Comparison of ENCODE assay signal across 32 mouse cellular contexts in genomic region chr4:135673507-135673906, GRCm38 (mm10). TPM values are rescaled to one million over a fixed set of nuclear protein-coding genes. Genes with fewer than 3 reads are reported as not detected.
DNase-seq lines count a peak whose midpoint lies in the region; ATAC-seq and TF ChIP-seq lines count a peak whose summit lies in the region.
"Had no signal": no experiment of that assay in that cellular context is flagged by ENCODE, and none has a peak within 500 bp of the region (broad histone marks: within the 10 kb centered on the region; RNA-seq: fewer than 3 reads in every experiment).

No protein-coding gene starts in this region.

- TF ChIP-seq RAD21 in MEL (IDR thresholded peaks at IDR 0.05; ENCODE audit: low read depth, low read length), result no peak

- H3K9ac ChIP-seq in midbrain, embryonic 11.5 days (ENCODE audit: low read length), result no peak overlapping the region
- H3K9ac ChIP-seq in midbrain, embryonic 15.5 days, result no peak overlapping the region
- H3K9ac ChIP-seq in MEL (ENCODE audit: control insufficient read depth, low read depth, low read length, poor library complexity, severe bottlenecking), result no peak overlapping the region
- no peak overlapping the region for H3K9ac ChIP-seq in stomach, postnatal 0 days (ENCODE audit: low read length)
- H3K9ac ChIP-seq: embryonic facial prominence, embryonic 12.5 days; embryonic facial prominence, embryonic 15.5 days; forebrain, embryonic 12.5 days; forebrain, embryonic 15.5 days; heart, embryonic 13.5 days; hindbrain, embryonic 12.5 days; hindbrain, embryonic 15.5 days had no signal

- no peaks in the 10 kb centered on the region; the same call in 1 of the 2 replicates for H3K4me1 ChIP-seq in midbrain, embryonic 11.5 days (ENCODE audit: control insufficient read depth, insufficient read depth, low read length)
- H3K4me1 ChIP-seq in midbrain, embryonic 15.5 days, result no peaks in the 10 kb centered on the region
- H3K4me1 ChIP-seq in E14TG2a.4 (replicated peaks; ENCODE audit: low read depth, low read length) (peaks cover 67% of the 10 kb centered on the region), MEL (ENCODE audit: control insufficient read depth in 1 of 2, insufficient read depth in 2 of 2, low read length in 2 of 2) (no peaks in the 10 kb centered on the region)
- H3K4me1 ChIP-seq in stomach, postnatal 0 days (replicated peaks; ENCODE audit: control insufficient read depth, insufficient read depth), result no peaks in the 10 kb centered on the region
- H3K4me1 ChIP-seq: forebrain, embryonic 15.5 days; hindbrain, embryonic 15.5 days had no signal

- WGBS in midbrain, embryonic 11.5 days, result 73% methylated on average over 3 of the region's 3 CpGs
- WGBS in midbrain, embryonic 15.5 days, result 69% methylated on average over 3 of the region's 3 CpGs
- 73% methylated on average over 3 of the region's 3 CpGs for WGBS in stomach, postnatal 0 days

- no peak for TF ChIP-seq CTCF in E14TG2a.4 (conservative IDR thresholded peaks at IDR 0.05; ENCODE audit: low read length)
- TF ChIP-seq CTCF in MEL (IDR thresholded peaks at IDR 0.05 in 2 of 3, conservative IDR thresholded peaks at IDR 0.05 in 1 of 3; ENCODE audit: control insufficient read depth in 1 of 3, insufficient read depth in 1 of 3, low read depth in 2 of 3, low read length in 3 of 3, poor library complexity in 1 of 3, severe bottlenecking in 1 of 3), result no peak
- no peak for TF ChIP-seq CTCF in stomach, postnatal 0 days (IDR thresholded peaks at IDR 0.05; ENCODE audit: low read depth)

- ATAC-seq in midbrain, embryonic 11.5 days (ENCODE audit: low FRiP score), result no peak
- no peak for ATAC-seq in midbrain, embryonic 15.5 days (replicated peaks)
- ATAC-seq in erythroblast, adult 5-6 weeks (replicated peaks; ENCODE audit: low FRiP score, poor library complexity, severe bottlenecking), result peak; percentile 28
- ATAC-seq in stomach, postnatal 0 days (ENCODE audit: low FRiP score, low TSS enrichment), result no peak
- ATAC-seq: forebrain, embryonic 15.5 days; intestine, postnatal 0 days had no signal

- H3K36me3 ChIP-seq in midbrain, embryonic 11.5 days (ENCODE audit: control insufficient read depth, insufficient read depth, low read length), result no peaks in the 10 kb centered on the region
- no peaks in the 10 kb centered on the region for H3K36me3 ChIP-seq in midbrain, embryonic 15.5 days (replicated peaks)
- no peaks in the 10 kb centered on the region for H3K36me3 ChIP-seq in E14TG2a.4 (ENCODE audit: insufficient read depth, low read length)
- no peaks in the 10 kb centered on the region for H3K36me3 ChIP-seq in MEL (ENCODE audit: control insufficient read depth in 1 of 2, insufficient read depth in 2 of 2, low read length in 2 of 2)
- no peaks in the 10 kb centered on the region for H3K36me3 ChIP-seq in stomach, postnatal 0 days (ENCODE audit: control insufficient read depth, insufficient read depth, low read length)
- H3K36me3 ChIP-seq: embryonic facial prominence, embryonic 12.5 days; embryonic facial prominence, embryonic 15.5 days; forebrain, embryonic 12.5 days; forebrain, embryonic 15.5 days; heart, embryonic 10.5 days; heart, embryonic 13.5 days; hindbrain, embryonic 12.5 days; hindbrain, embryonic 15.5 days had no signal

- no peak for TF ChIP-seq POLR2A in MEL (IDR thresholded peaks at IDR 0.05; ENCODE audit: control insufficient read depth in 1 of 2, insufficient read depth in 1 of 2, low read depth in 1 of 2, low read length in 2 of 2, poor library complexity in 1 of 2)

- DNase-seq in midbrain, embryonic 11.5 days (ENCODE audit: low spot score, missing footprints), result peak; percentile 56
- DNase-seq in MEL (ENCODE audit: low read depth, low spot score), result no peak
- no peak for DNase-seq in stomach, postnatal 0 days (ENCODE audit: low spot score)
- no peak for DNase-seq in gastrocnemius, postnatal 4 days (ENCODE audit: low spot score in 2 of 2)
- no peak for DNase-seq in right cerebral cortex, adult 2 months (ENCODE audit: low spot score in 2 of 2)
- DNase-seq: adrenal gland, postnatal 10 days; adrenal gland, postnatal 36 days; cerebellum, adult 11 months; cerebellum, adult 2 months; cerebellum, adult 9-11 months; cerebellum, postnatal 25 days; gastrocnemius, postnatal 25 days; heart, adult 2 months; heart, postnatal 14 days; heart, postnatal 4 days had no signal

- no peak for TF ChIP-seq EP300 in MEL (IDR thresholded peaks at IDR 0.05; ENCODE audit: low read depth in 1 of 2, low read length in 2 of 2)
- TF ChIP-seq EP300 in stomach, postnatal 0 days (optimal IDR thresholded peaks at IDR 0.05), result no peak

- H3K27me3 ChIP-seq in midbrain, embryonic 11.5 days (ENCODE audit: control insufficient read depth, insufficient read depth, low read length), result no peaks in the 10 kb centered on the region
- H3K27me3 ChIP-seq in midbrain, embryonic 15.5 days (replicated peaks), result no peaks in the 10 kb centered on the region
- H3K27me3 ChIP-seq in E14TG2a.4 (ENCODE audit: insufficient read depth, low read length) (peaks cover 4% of the 10 kb centered on the region; the same call in 1 of the 2 replicates), MEL (ENCODE audit: control insufficient read depth in 1 of 2, insufficient read depth in 2 of 2, low read length in 2 of 2) (peaks cover 3% of the 10 kb centered on the region in 2 experiments; a peak in 2 of 4 replicates)
- no peaks in the 10 kb centered on the region for H3K27me3 ChIP-seq in stomach, postnatal 0 days (ENCODE audit: control insufficient read depth, insufficient read depth, low read length)
- H3K27me3 ChIP-seq: embryonic facial prominence, embryonic 12.5 days; embryonic facial prominence, embryonic 15.5 days; forebrain, embryonic 15.5 days; hindbrain, embryonic 12.5 days; hindbrain, embryonic 15.5 days had no signal

- no peak overlapping the region for H3K27ac ChIP-seq in midbrain, embryonic 11.5 days (ENCODE audit: low read depth, low read length)
- no peak overlapping the region for H3K27ac ChIP-seq in midbrain, embryonic 15.5 days
- H3K27ac ChIP-seq in MEL (ENCODE audit: control insufficient read depth, low read depth, low read length), result no peak overlapping the region
- H3K27ac ChIP-seq in stomach, postnatal 0 days (replicated peaks), result no peak overlapping the region
- H3K27ac ChIP-seq: embryonic facial prominence, embryonic 12.5 days; embryonic facial prominence, embryonic 15.5 days; forebrain, embryonic 12.5 days; forebrain, embryonic 15.5 days; heart, adult 2 months; heart, embryonic 13.5 days; hindbrain, embryonic 12.5 days; hindbrain, embryonic 15.5 days had no signal

- H3K79me2 ChIP-seq in MEL (ENCODE audit: control insufficient read depth, insufficient read depth, low read length, poor library complexity), result no peaks in the 10 kb centered on the region

- H3K4me3 ChIP-seq in midbrain, embryonic 11.5 days (ENCODE audit: low read depth, low read length), result no peak overlapping the region
- H3K4me3 ChIP-seq in midbrain, embryonic 15.5 days, result no peak overlapping the region
- peak overlapping the region; percentile 69 for H3K4me3 ChIP-seq in E14TG2a.4 (replicated peaks; ENCODE audit: low read length)
- H3K4me3 ChIP-seq in MEL (ENCODE audit: control insufficient read depth in 1 of 2, insufficient read depth in 1 of 2, low read depth in 2 of 2, low read length in 2 of 2), result no peak overlapping the region
- no peak overlapping the region for H3K4me3 ChIP-seq in stomach, postnatal 0 days (ENCODE audit: low read depth, low read length)
- H3K4me3 ChIP-seq: embryonic facial prominence, embryonic 12.5 days; embryonic facial prominence, embryonic 15.5 days; erythroblast, embryonic 14.5 days; forebrain, embryonic 12.5 days; forebrain, embryonic 15.5 days; heart, adult 2 months; heart, embryonic 10.5 days; heart, embryonic 13.5 days; hindbrain, embryonic 12.5 days; hindbrain, embryonic 15.5 days had no signal

- H3K4me2 ChIP-seq in midbrain, embryonic 11.5 days, result no peak overlapping the region
- H3K4me2 ChIP-seq in midbrain, embryonic 15.5 days, result no peak overlapping the region
- no peak overlapping the region for H3K4me2 ChIP-seq in stomach, postnatal 0 days (replicated peaks; ENCODE audit: low read depth)
- H3K4me2 ChIP-seq: embryonic facial prominence, embryonic 12.5 days; embryonic facial prominence, embryonic 15.5 days; forebrain, embryonic 12.5 days; forebrain, embryonic 15.5 days; heart, embryonic 13.5 days; hindbrain, embryonic 12.5 days; hindbrain, embryonic 15.5 days had no signal

- no peaks in the 10 kb centered on the region for H3K9me3 ChIP-seq in midbrain, embryonic 11.5 days (ENCODE audit: control insufficient read depth, low read length)
- H3K9me3 ChIP-seq in midbrain, embryonic 15.5 days, result no peaks in the 10 kb centered on the region
- H3K9me3 ChIP-seq in E14TG2a.4 (ENCODE audit: low read length) (no peaks in the 10 kb centered on the region), MEL (replicated peaks; ENCODE audit: insufficient read depth, low read length) (no peaks in the 10 kb centered on the region)
- no peaks in the 10 kb centered on the region for H3K9me3 ChIP-seq in stomach, postnatal 0 days (ENCODE audit: control insufficient read depth, low read length)
- H3K9me3 ChIP-seq: embryonic facial prominence, embryonic 12.5 days; embryonic facial prominence, embryonic 15.5 days; forebrain, embryonic 12.5 days; forebrain, embryonic 15.5 days; heart, embryonic 10.5 days; heart, embryonic 13.5 days; hindbrain, embryonic 12.5 days; hindbrain, embryonic 15.5 days had no signal

RNA-seq across cellular contexts. Expression of gene Ifnlr1, which starts 12.6 kb away (rescaled TPM):
- polyA plus RNA-seq in midbrain, embryonic 11.5 days (2014; fragmentation: Nextera tagmentation; extraction: Ambion mirVana), result 0.08 and 0.12 TPM in 2 replicates
- polyA plus RNA-seq in midbrain, embryonic 15.5 days (2015; fragmentation: Nextera tagmentation; extraction: Ambion mirVana), result 0.19 and 0.41 TPM in 2 replicates
- total RNA-seq in MEL (2012; rRNA removed), result not detected in 2 replicates
- polyA plus RNA-seq in MEL (2012; ENCODE audit: insufficient read depth in 1 of 2, insufficient read length in 2 of 2, low read depth in 1 of 2, low replicate concordance in 2 of 2, missing spikeins in 1 of 2), result under 1 TPM in 1 of 2 experiments, not detected in 1; 0.03 TPM
- 2.7 and 3.8 TPM in 2 replicates for total RNA-seq in erythroblast, adult 5-6 weeks (2015; ENCODE audit: low replicate concordance)
- total RNA-seq in erythroblast, adult 5-6 weeks (2017; ENCODE audit: low replicate concordance), result 1.4 and 1.7 TPM in 2 replicates
- 1.9 and 2.1 TPM in 2 replicates for polyA plus RNA-seq in stomach, postnatal 0 days (2015; fragmentation: Nextera tagmentation; extraction: Ambion mirVana)
- total RNA-seq in gastrocnemius, postnatal 4 days (2021), result under 1 TPM; 0.16 to 0.17 TPM
- total RNA-seq: common myeloid progenitor, adult 5-6 weeks had no signal
- polyA plus RNA-seq: erythroblast, embryonic 14.5 days had no signal

RNA-seq across cellular contexts. Expression of gene Il22ra1, which starts 54.5 kb away (rescaled TPM):
- not detected in 2 replicates for polyA plus RNA-seq in midbrain, embryonic 11.5 days (2014; fragmentation: Nextera tagmentation; extraction: Ambion mirVana)
- not detected in 2 replicates for polyA plus RNA-seq in midbrain, embryonic 15.5 days (2015; fragmentation: Nextera tagmentation; extraction: Ambion mirVana)
- not detected in 2 replicates for total RNA-seq in MEL (2012; rRNA removed)
- under 1 TPM in 1 of 2 experiments, not detected in 1; 0.03 TPM for polyA plus RNA-seq in MEL (2012; ENCODE audit: insufficient read depth in 1 of 2, insufficient read length in 2 of 2, low read depth in 1 of 2, low replicate concordance in 2 of 2, missing spikeins in 1 of 2)
- total RNA-seq in erythroblast, adult 5-6 weeks (2015; ENCODE audit: low replicate concordance), result not detected in 2 replicates
- total RNA-seq in erythroblast, adult 5-6 weeks (2017; ENCODE audit: low replicate concordance), result not detected in 2 replicates
- 0.56 and 0.63 TPM in 2 replicates for polyA plus RNA-seq in stomach, postnatal 0 days (2015; fragmentation: Nextera tagmentation; extraction: Ambion mirVana)
- total RNA-seq in gastrocnemius, postnatal 4 days (2021), result under 1 TPM in 1 of 2 experiments, not detected in 1; 0.20 TPM
- total RNA-seq: common myeloid progenitor, adult 5-6 weeks; gastrocnemius, adult 8-10 months; granulocyte monocyte progenitor cell, adult 5-6 weeks had no signal
- polyA plus RNA-seq: cerebellum, adult 2 months; embryonic facial prominence, embryonic 12.5 days; forebrain, embryonic 12.5 days; forebrain, embryonic 15.5 days; heart, embryonic 13.5 days; heart, embryonic 16.5 days; hindbrain, embryonic 12.5 days; hindbrain, embryonic 15.5 days had no signal
